Mouse (Mus musculus) fat pad, adult 2 months (tissue): Measurements from ENCODE around the gene Crtc2.
A peak's percentile ranks its signal among the peaks of the same experiment; 100 is the strongest.

Source experiments
- DNase-seq: peaks from one replicate; pipeline ENCODE4 v3.0.0-alpha.2; 2011; ENCODE audit warnings: low read depth, low spot score; ENCODE audit errors: extremely low read depth

Crtc2 gene

DNA sequence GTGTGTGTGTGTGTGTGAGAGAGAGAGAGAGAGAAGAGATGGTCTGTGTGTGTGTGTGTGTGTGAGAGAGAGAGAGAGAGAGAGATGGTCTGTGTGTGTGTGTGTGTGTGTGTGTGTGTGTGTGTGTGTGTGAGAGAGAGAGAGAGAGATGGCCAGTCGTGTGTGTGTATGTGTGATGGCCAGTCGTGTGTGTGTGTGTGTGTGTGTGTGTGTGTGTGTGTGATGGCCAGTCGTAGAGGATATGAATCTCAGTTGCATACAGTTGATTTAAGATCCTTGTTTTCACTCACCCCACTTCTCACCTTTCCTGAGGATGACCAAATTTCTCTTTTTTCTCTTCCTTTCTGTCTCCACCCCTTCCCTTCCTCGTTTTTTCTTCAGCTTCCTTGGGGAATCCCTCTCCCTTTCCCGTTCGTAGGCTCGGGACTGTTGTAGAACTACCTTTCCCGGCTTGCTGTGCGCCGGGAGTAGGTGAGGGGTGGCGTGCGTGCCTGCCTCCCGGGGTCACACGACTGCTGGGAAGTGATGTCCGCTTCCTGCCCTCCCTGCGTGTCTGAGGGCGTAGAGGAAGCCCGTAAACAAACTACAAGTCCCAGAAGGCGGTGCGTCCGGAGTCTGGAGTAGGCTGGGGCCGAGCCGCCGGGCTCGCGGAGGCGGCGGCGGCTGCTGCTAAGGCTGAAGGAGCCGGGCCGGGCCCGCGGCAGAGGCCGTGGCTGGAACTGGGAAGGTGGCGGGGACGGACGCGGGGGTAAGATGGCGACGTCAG, at the start of gene Crtc2:
Gene Crtc2 (plus strand): TSS at position 511 of the 766 bp plus-strand sequence.
- DNase-seq: peak; percentile 83

DNA sequence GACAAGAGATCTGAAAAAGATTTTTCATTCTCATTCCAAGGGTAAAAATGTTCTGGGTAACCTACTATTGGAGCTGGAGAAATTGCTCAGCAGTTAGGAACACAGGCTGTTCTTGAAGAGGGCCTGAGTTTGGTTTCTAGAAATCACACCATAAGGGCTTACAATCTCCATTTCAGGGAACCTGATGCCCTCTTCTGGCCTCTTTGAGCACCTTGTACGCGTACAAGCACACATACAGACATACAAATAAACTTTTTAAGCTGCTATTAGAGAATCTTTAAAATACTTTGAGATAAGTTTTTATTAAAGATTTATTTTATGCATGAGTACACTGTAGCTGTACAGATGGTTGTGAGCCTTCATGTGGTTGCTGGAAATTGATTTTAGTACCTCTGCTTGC, 49.4 kb upstream of the Crtc2 start:
- DNase-seq: no peak

DNA sequence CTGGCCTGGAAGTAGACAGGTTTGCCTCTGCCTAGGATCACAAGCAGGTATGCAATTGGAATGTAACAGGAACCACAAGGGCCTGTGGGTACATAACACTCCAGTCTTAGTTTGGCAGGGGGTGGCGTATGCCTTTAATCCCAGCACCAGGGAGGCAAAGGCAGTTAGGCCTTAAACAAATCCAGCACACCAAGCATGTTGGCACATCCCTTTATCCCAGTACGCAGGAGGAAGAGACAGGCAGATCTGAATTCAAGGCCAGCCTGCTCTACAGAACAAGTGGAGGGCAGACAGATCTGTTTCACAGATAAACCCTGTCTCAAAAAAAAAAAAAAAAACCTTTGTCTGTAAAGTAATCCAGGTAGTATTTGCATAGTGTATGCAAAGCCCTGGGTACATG, 45.3 kb upstream of the Crtc2 start:
- peak; percentile 78 for DNase-seq

DNA sequence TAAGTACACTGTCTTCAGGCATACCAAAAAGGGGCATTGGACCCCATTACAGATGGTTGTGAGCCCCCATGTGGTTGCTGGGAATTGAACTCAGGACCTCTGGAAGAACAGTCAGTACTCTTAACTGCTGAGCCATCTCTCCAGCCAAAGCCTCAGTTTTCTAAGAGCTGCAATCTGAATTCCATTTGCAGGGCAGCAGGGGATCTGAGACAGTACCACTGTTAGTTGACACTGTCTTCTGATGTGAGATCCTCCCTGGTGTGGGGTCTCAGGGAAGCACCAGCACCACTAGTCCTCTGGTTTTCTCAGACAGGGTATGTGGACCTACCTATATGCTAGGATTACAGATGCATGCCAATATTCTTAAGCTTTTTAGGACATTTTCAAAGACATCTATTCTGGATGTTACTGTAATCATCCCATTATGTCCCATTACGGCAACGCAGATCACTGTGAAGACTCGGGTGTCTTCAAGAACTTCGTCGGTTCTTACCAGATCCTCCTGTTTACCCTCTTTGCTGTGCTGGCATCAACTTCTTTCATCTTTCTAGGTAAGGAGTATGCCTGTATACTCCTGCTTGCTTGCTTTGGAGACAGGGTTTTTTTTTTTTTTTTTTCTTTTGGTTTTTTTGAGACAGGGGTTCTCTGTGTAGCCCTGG, 43.9 kb upstream of the Crtc2 start:
- no peak for DNase-seq

DNA sequence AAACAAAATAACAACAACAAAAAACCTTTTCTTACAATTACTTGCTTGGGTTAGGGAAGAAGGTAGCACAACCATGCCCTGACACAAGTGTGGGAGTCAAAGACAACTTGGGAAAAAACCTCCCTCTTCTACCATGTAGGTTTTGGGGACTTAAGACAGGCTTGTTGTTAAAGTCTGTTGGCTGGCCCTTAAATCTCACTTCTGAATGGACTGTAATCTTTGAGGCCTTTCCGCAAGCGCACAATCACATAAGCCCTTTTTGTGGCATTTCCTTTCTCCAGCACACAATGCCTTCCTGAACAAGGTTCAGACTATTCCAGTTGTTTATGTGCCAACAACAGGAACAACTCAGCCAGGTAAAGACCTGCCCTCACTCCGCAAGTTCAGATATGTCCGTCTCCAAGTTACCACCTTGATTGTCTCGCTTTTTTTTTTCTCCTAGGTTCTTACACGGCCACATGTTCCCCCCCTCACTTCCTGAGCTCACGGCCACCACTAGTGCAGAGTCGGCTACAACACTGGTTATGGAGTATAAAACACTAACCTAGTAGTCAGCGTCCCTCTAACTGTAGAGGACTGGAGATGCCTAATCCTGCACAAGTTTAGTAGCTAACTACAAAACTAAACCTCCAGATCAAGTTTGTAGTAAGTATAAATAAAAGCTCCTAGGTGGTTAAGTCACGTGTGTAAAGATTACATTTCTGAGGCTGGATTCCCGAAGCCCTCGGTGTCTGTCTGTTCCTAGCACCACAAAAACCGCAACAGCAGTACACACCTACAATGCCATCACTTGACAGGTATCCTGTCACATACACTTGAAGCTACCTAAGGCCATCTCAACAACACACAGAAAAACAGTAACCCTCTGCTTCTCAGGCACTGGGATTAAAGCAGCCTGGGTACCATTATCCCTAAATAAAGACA, 42.2 kb upstream of the Crtc2 start:
- DNase-seq: no peak

DNA sequence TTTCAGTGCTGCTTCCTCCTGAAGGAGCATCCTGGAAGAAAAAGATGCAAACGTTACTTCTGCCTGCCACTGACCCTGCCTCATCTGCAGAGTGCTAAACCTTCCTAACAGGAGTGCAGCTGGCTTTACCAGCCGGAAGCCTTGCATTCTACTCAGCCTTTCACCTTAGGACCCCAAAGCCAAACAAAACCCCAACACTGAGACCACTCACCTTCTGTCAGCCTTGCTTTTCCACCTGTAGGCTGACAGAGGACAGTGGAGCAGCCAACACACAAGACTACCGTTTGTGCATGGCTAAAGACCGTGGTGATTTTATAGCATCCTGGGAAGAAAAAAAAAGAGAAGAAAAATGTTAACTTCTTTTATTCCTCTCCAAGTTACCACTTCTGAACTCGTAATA, 41.2 kb upstream of the Crtc2 start:
- no peak for DNase-seq

DNA sequence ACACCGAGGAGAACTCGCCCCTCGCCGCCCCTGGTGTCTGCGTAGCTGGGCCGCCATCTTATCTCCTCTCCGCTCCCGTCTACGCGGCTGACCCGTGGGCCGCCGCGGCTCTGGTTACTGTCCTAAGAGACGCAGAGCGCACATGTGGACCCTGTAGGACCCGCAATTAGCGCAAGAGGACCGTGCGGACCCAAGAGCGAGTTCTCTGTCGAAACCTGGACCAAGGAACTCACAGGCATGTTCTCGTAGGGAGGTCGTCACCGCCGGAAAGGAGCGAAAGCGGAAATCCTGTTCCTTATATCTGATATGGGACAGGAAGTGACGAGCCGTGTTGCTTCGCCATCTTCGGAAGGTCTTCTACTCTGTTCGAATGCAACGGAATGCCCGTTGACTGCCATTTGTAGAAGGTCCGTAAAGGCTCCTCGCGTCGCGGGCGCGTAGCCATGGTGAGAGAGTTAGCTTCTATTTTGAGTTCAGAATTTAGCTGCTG, 40.5 kb upstream of the Crtc2 start, which contains the start of the genes Rps27 and Rab13:
Gene Rps27 (minus strand): TSS at position 275 of the 490 bp plus-strand sequence.
Gene Rab13 (plus strand): TSS at position 319 of the 490 bp plus-strand sequence.
- peak; percentile 73 for DNase-seq

DNA sequence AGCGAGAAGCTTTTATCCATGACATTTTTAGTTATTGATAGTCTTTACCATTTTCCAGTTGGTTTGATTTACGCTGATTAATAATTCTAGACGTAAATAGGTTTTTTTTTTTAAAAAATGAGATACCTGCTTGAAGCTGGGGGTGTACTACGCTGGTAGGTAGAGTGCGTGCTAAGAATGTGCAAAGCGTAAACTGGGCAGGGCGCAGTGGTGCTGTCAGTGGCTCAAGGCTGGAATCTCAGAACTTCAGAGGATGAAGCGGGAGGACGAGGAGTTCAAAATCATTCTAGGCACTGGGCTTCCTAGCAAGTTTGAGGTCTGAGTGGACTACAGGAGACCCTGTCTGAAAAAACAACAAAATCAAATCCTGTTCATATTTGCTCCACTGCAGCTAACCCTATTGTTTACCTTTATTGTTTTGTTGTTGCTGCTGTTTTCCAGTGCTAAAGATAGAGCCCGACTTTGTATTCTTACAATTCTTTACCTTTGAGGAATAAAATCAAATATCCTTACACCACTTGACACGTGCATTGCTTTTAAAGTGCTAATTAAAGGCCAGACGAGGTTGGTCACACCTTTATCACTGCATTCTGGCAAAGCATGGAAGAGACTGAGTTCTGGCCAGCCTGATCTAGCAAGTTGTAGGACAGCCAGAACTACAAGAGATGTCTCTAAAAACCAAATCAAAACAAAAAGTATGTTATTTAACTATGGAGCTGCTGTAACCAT, 39.8 kb upstream of the Crtc2 start:
- DNase-seq: no peak

DNA sequence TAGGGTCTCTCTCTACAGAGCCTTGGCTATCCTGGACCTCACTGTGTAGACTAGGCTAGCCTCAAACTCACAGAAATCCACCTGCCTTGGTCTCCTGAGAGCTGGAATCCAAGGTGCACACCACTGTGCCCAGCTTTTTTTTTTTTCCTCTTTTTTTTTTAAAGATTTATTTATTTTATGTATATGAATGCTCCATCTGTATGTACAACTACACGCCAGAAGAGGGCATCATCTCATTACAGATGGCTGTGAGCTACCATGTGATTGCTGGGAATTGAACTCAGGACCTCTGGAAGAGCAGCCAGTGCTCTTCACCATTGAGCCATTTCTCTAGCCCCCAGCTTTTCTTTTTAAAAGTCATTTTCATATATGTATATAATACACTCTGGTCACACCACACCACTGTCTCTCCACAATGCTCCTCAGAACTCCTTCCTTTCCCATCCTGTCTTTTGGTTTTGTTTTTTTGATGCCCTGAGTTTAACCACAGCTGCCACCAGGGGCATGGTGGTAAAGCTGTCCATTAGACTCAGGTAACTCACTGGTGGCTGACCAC, 38.1 kb upstream of the Crtc2 start:
- no peak for DNase-seq

DNA sequence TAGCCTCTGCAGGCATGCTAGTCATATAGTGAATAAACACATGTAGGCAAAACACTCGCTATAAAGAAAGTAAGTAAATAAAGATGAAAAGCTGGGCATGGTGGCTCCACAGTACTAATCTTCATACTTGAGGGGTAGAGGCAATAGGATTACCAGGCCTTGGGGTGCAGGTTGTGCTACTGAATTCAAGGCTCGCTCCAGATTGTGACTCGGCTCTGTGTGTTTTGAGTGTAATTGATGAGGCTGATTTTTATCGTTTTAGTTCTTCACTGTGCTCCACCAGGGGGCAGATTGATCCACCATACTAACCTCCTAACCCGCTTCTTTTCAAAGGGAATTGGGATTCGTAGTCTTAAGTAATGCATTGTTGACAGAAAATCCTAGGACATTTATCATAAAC, 33.9 kb upstream of the Crtc2 start:
- no peak for DNase-seq

DNA sequence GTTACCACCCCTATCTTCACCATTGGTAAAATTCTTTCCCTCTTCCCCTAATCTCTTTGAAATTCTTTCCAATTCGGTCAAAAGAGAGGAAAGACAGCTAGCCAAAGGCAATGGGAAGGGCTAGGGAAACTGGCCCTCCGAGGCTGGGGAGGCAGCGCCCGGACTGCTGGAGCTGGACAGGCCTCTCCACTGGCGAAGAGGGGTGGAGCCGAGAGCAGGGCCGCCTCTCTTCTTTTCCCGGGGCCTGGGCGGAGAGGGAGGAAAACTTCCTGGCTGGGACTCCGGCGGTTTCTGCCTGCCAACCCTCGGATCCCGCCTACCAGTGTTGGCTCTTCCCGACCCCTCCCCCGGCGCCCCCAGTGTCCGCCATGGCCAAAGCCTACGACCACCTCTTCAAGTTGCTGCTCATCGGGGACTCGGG, 33.4 kb upstream of the Crtc2 start:
- no peak for DNase-seq

DNA sequence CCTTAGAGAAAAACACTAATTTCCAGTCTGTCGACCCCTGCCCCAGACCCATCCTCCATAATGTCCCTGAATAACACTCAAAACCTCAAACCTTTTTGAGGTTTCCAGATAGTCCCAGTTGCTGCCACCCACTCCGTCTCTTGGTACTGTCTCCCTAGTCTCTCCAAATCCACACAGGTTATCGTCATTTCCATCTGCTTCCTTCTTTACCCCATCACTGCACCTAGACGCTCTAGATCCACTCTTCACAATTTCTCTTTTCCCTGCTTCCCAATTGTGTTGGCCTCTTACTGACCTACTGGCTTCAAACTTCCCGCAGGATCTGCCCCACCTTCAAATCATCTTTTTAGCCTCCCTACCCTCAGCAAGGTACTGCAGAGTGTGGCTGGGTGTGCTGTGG, 32.8 kb upstream of the Crtc2 start:
- DNase-seq: no peak

DNA sequence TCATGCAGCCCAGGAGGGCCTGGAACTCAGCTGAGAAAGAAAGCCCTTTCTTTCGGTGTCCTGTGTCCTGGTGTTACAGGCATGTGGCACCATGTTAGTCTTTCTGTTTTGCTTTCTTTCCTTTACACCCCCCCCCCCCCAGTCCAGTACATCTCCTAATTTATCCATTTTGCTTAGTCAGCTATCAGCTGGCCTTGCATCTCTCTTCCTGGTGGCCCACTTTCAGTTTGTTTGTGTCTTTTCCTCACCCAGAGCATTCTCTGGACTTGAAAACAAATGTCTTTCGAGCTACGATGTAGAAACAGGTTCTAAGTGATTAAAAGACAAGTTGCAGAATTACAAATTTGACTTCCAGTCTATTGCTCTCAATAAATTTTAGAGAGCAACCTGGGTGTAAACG, 31.5 kb upstream of the Crtc2 start:
- DNase-seq: no peak

DNA sequence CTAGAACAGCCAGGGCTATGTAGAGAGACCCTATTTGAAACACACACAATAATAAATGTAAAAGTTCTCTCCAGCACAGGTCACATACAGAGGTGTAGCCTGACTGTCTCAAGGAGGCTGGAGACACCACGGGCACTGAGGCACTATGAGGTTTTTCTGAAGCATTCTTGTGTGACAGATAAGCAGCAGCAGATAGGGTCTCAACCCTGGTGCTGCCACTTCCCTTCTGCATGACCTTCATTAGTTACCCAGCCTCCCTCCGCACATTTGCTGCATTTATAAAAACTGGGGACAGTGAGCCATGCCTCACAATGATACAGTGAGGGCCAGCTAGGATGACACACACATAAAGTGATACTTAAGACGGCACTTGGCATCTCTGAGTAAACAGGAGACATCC, 31.0 kb upstream of the Crtc2 start:
- DNase-seq: no peak

DNA sequence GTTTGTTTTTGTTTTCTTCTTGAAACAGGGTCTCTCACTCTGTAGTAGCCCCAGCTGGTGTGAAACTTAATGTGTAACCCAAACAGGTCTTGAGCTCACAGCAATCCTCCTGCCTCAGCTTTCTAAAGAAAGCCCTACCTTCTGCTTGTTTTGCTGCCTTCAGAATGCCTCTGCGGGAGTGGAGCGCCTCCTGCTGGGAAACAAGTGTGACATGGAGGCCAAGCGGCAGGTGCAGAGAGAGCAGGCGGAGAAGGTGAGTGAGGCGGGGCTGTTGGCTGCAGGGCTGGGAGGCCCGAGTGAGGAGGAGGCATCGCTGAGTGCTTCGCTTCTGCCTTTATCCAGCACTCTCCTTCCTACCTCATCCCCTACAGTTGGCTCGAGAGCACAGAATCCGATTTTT, 29.6 kb upstream of the Crtc2 start:
- no peak for DNase-seq

DNA sequence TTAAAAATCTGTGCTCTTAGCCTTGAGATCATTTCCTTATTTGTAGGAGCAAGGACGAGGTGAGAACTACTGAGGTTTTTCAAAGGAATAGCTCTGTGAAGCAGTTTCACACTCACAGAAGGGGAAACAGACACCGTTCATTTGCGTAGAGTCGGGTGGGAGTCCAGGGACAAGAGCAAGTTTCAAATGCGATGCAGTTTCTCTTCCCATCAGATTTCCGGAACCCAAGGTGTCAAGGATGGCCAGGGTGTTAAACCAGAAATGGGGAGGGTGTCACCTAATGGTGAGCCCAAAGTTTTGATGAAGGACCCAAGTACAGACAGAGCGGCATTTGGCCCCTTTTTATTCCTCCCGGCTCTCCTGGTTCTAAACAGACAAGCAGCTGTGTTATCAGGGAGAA, 22.9 kb upstream of the Crtc2 start:
- DNase-seq: no peak

DNA sequence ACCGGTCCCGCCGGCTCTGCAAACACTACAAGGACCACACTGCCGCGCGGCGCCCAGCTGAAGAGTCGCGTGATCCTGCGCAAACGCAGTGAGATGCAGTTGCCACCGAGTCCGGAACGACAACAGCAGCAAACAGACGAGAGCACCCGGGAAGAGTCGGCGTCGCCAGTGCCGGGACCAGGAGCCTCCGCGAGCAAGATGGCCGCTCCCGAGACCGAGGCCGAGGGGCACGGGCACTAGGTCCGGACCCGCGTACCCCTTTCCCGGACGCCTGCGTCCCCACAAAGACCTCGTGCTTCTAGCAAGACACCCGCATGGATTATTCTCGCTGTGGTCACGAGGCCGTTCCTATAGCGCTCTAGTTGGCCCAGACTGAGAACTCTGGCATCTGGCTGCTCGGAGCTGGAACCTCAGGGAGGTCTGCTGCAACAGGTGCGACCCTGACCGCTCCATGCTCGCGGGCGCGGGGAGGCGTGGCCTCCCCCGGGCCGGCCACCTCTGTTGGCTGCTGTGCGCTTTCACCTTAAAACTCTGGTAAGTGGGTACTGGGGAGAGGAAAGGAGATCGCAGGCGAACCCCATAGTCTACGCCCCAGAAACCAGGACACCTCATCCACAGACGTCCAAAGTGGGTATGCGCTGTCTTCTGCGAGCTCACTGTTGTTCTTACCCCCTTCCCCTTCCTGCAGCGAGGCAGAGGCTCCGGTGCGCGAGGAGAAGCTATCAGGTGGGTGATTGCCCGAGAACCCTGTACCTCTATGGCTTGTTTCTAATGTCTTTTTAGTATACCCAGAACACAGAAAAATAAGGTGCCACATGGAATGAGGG, 22.2 kb upstream of the Crtc2 start, which contains the start of gene Jtb:
Gene Jtb (plus strand): TSS at position 91 of the 827 bp plus-strand sequence.
- DNase-seq: peak; percentile 52

DNA sequence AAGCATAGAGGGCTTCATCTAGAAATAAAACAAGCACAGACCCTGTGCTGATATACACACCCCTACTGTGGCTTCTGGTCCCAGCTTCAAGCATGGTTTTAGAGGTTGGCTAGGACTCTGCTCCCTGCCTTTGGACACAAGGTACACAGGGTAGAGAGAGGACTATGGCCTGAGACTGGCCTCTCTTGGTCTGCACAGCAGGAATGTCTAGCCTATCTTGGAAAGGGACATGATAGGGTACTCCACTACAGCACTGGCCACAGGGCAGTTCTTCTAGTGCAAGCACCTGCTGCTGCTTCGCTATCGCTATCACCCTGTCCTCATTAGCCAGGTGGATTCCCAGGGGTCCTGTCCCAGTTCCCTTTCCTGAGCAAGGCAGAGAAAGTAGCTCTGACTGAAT, 12.7 kb upstream of the Crtc2 start:
- no peak for DNase-seq

DNA sequence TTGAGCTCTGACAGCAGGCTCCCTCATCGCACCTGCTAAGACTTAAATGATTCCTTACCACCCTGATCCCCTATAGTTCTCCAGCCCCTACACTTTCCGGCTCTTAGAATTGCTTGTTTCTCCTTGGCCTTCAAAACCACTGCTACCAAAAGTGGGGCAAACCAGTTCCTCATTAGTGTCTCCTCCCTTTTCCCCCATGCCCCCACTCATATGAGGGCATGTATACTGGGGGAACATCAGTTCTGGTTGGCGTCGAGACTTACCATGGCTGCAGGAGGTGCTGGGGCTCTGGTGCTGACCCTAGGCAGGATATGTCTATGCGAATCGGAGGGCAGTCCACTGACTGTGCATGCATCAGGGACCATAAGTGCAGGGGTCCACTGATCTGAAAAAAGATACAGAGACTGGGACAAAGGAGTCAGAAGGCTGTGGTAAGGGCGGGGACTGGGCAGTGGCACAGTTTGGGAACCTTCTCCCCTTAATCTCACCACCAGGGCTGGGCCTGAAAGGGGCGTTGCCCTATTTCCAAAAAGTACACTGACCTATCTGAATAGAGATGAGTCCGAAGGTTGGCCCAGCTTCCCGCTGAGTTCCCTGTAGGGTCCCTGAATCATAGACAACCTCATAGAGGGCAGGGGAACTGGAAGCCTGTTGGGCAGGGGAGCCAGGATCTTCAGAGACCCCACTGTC, 12.1 kb upstream of the Crtc2 start:
- DNase-seq: no peak
